Mouse (Mus musculus): ENCODE data around the gene D630003M21Rik. TPM values are rescaled to one million over a fixed set of nuclear protein-coding genes. Genes with fewer than 3 reads are reported as not detected.

Gene D630003M21Rik
- polyA plus RNA-seq, 1 experiment = 0.34 TPM

GRCm38 (mm10) chr2:158231071-158231470, 2.0 kb upstream of the D630003M21Rik start:
- Histone ChIP-seq H3K27ac (ENCODE audit: insufficient read depth, low read length) (no peak overlapping the region), H3K27me3 (ENCODE audit: control insufficient read depth, insufficient read depth, low read length, poor library complexity, severe bottlenecking) (no peaks in the 10 kb centered on the region)
- TF ChIP-seq EP300 (IDR thresholded peaks at IDR 0.05; ENCODE audit: insufficient read depth, low read depth, low read length) = no peak
- no peak for TF ChIP-seq POLR2A (IDR thresholded peaks at IDR 0.05; ENCODE audit: insufficient read depth, low read length)
- no peak for TF ChIP-seq CTCF (IDR thresholded peaks at IDR 0.05; ENCODE audit: low read depth, low read length)

GRCm38 (mm10) chr2:158230617-158231016, 1.6 kb upstream of the D630003M21Rik start:
- no peaks in the 10 kb centered on the region for H3K36me3 ChIP-seq (ENCODE audit: control insufficient read depth, insufficient read depth, low read length, poor library complexity, severe bottlenecking)
- no peaks in the 10 kb centered on the region for H3K9me3 ChIP-seq (replicated peaks; ENCODE audit: control insufficient read depth, insufficient read depth, low read length, poor library complexity, severe bottlenecking)
- no peak overlapping the region for H3K9ac ChIP-seq (ENCODE audit: low read depth, poor library complexity, severe bottlenecking)
- no peak overlapping the region for H3K4me3 ChIP-seq (ENCODE audit: low read depth, low read length)
- H3K4me1 ChIP-seq (ENCODE audit: control insufficient read depth, insufficient read depth, low read length) = no peaks in the 10 kb centered on the region
- no peaks in the 10 kb centered on the region for H3K27me3 ChIP-seq (ENCODE audit: control insufficient read depth, insufficient read depth, low read length, poor library complexity, severe bottlenecking)
- TF ChIP-seq POLR2A (IDR thresholded peaks at IDR 0.05; ENCODE audit: insufficient read depth, low read length) = no peak
- TF ChIP-seq CTCF (IDR thresholded peaks at IDR 0.05; ENCODE audit: low read depth, low read length) = no peak
- TF ChIP-seq EP300 (IDR thresholded peaks at IDR 0.05; ENCODE audit: insufficient read depth, low read depth, low read length) = no peak
- H3K27ac ChIP-seq (ENCODE audit: insufficient read depth, low read length) = no peak overlapping the region

More at GRCm38 (mm10) chr2:158231071-158231470, 2.0 kb upstream of the D630003M21Rik start:
- Histone ChIP-seq H3K4me1 (ENCODE audit: control insufficient read depth, insufficient read depth, low read length) (no peaks in the 10 kb centered on the region), H3K36me3 (ENCODE audit: control insufficient read depth, insufficient read depth, low read length, poor library complexity, severe bottlenecking) (no peaks in the 10 kb centered on the region), H3K9me3 (replicated peaks; ENCODE audit: control insufficient read depth, insufficient read depth, low read length, poor library complexity, severe bottlenecking) (no peaks in the 10 kb centered on the region), H3K9ac (ENCODE audit: low read depth, poor library complexity, severe bottlenecking) (no peak overlapping the region), H3K4me3 (ENCODE audit: low read depth, low read length) (no peak overlapping the region)

GRCm38 (mm10) chr2:158229503-158229892, 476 bp upstream of the D630003M21Rik start:
- H3K27ac ChIP-seq (ENCODE audit: insufficient read depth, low read length) = no peak overlapping the region

GRCm38 (mm10) chr2:158225301-158225700, 3.7 kb downstream of the D630003M21Rik start:
- TF ChIP-seq CTCF (IDR thresholded peaks at IDR 0.05; ENCODE audit: low read depth, low read length) = peak; percentile 24
- TF ChIP-seq POLR2A (IDR thresholded peaks at IDR 0.05; ENCODE audit: insufficient read depth, low read length) = no peak
- Histone ChIP-seq H3K4me1 (ENCODE audit: control insufficient read depth, insufficient read depth, low read length) (no peaks in the 10 kb centered on the region), H3K9ac (ENCODE audit: low read depth, poor library complexity, severe bottlenecking) (no peak overlapping the region), H3K36me3 (ENCODE audit: control insufficient read depth, insufficient read depth, low read length, poor library complexity, severe bottlenecking) (no peaks in the 10 kb centered on the region), H3K27me3 (ENCODE audit: control insufficient read depth, insufficient read depth, low read length, poor library complexity, severe bottlenecking) (no peaks in the 10 kb centered on the region), H3K4me3 (ENCODE audit: low read depth, low read length) (no peak overlapping the region), H3K27ac (ENCODE audit: insufficient read depth, low read length) (no peak overlapping the region), H3K9me3 (replicated peaks; ENCODE audit: control insufficient read depth, insufficient read depth, low read length, poor library complexity, severe bottlenecking) (no peaks in the 10 kb centered on the region)

More at GRCm38 (mm10) chr2:158229503-158229892, 476 bp upstream of the D630003M21Rik start:
- TF ChIP-seq EP300 (IDR thresholded peaks at IDR 0.05; ENCODE audit: insufficient read depth, low read depth, low read length) (no peak), CTCF (IDR thresholded peaks at IDR 0.05; ENCODE audit: low read depth, low read length) (no peak), POLR2A (IDR thresholded peaks at IDR 0.05; ENCODE audit: insufficient read depth, low read length) (no peak)
- Histone ChIP-seq H3K9ac (ENCODE audit: low read depth, poor library complexity, severe bottlenecking) (no peak overlapping the region), H3K9me3 (replicated peaks; ENCODE audit: control insufficient read depth, insufficient read depth, low read length, poor library complexity, severe bottlenecking) (no peaks in the 10 kb centered on the region), H3K27me3 (ENCODE audit: control insufficient read depth, insufficient read depth, low read length, poor library complexity, severe bottlenecking) (no peaks in the 10 kb centered on the region), H3K4me1 (ENCODE audit: control insufficient read depth, insufficient read depth, low read length) (no peaks in the 10 kb centered on the region), H3K36me3 (ENCODE audit: control insufficient read depth, insufficient read depth, low read length, poor library complexity, severe bottlenecking) (no peaks in the 10 kb centered on the region), H3K4me3 (ENCODE audit: low read depth, low read length) (peak overlapping the region; percentile 43)

- Histone ChIP-seq H3K9me3 (replicated peaks; ENCODE audit: control insufficient read depth, insufficient read depth, low read length, poor library complexity, severe bottlenecking) (no peaks in the 10 kb centered on the region), H3K27ac (ENCODE audit: insufficient read depth, low read length) (no peak overlapping the region), H3K27me3 (ENCODE audit: control insufficient read depth, insufficient read depth, low read length, poor library complexity, severe bottlenecking) (no peaks in the 10 kb centered on the region), H3K4me3 (ENCODE audit: low read depth, low read length) (no peak overlapping the region), H3K36me3 (ENCODE audit: control insufficient read depth, insufficient read depth, low read length, poor library complexity, severe bottlenecking) (no peaks in the 10 kb centered on the region), H3K9ac (ENCODE audit: low read depth, poor library complexity, severe bottlenecking) (no peak overlapping the region), H3K4me1 (ENCODE audit: control insufficient read depth, insufficient read depth, low read length) (no peaks in the 10 kb centered on the region)
- TF ChIP-seq EP300 (IDR thresholded peaks at IDR 0.05; ENCODE audit: insufficient read depth, low read depth, low read length) (no peak), CTCF (IDR thresholded peaks at IDR 0.05; ENCODE audit: low read depth, low read length) (no peak), POLR2A (IDR thresholded peaks at IDR 0.05; ENCODE audit: insufficient read depth, low read length) (no peak)
Observed at GRCm38 (mm10) chr2:158223497-158223896, 5.5 kb downstream of the D630003M21Rik start.

GRCm38 (mm10) chr2:158222664-158223063, 6.4 kb downstream of the D630003M21Rik start:
- TF ChIP-seq POLR2A (IDR thresholded peaks at IDR 0.05; ENCODE audit: insufficient read depth, low read length) = no peak
- no peak for TF ChIP-seq CTCF (IDR thresholded peaks at IDR 0.05; ENCODE audit: low read depth, low read length)
- TF ChIP-seq EP300 (IDR thresholded peaks at IDR 0.05; ENCODE audit: insufficient read depth, low read depth, low read length) = no peak
- Histone ChIP-seq H3K4me3 (ENCODE audit: low read depth, low read length) (no peak overlapping the region), H3K9me3 (replicated peaks; ENCODE audit: control insufficient read depth, insufficient read depth, low read length, poor library complexity, severe bottlenecking) (no peaks in the 10 kb centered on the region), H3K27me3 (ENCODE audit: control insufficient read depth, insufficient read depth, low read length, poor library complexity, severe bottlenecking) (no peaks in the 10 kb centered on the region), H3K27ac (ENCODE audit: insufficient read depth, low read length) (no peak overlapping the region), H3K36me3 (ENCODE audit: control insufficient read depth, insufficient read depth, low read length, poor library complexity, severe bottlenecking) (no peaks in the 10 kb centered on the region), H3K9ac (ENCODE audit: low read depth, poor library complexity, severe bottlenecking) (no peak overlapping the region), H3K4me1 (ENCODE audit: control insufficient read depth, insufficient read depth, low read length) (no peaks in the 10 kb centered on the region)

All from ES-Bruce4 (cell line).